Mouse (Mus musculus) kidney, adult 2 months (tissue): ENCODE data around the gene Kcnj15.

Experiments
- CTCF ChIP-seq: fragments of 200-500 bp; conservative IDR thresholded peaks from 2 replicates; pipeline ENCODE4 v1.5.1; 2011; ENCODE audit warnings: low read depth, mild to moderate bottlenecking, control low read depth, low read length, moderate library complexity, mixed read lengths; ENCODE audit not compliant: insufficient read depth, insufficient read length
- POLR2A ChIP-seq: fragments of 200-500 bp; IDR thresholded peaks from one replicate; pipeline ENCODE4 v1.6.1; 2011; ENCODE audit warnings: low read depth, low read length, control low read depth

- TF ChIP-seq CTCF (peak; percentile 76), POLR2A (no peak)
Measured at GRCm38 (mm10) chr16:95340885-95341791, 83.8 kb downstream of the Kcnj15 start.
